Mouse (Mus musculus) limb, embryonic 11.5 days (tissue): Measurements from ENCODE around the gene Fbxl19. TPM values are rescaled to one million over a fixed set of nuclear protein-coding genes. Genes with fewer than 3 reads are reported as not detected.

ENCODE experiments used
- ATAC-seq: fragments of 200-750 bp; cut with Nextera tagmentation; 2 replicates; pipeline ENCODE4 v1.8.0; 2017; ENCODE audit warnings: low read depth; ENCODE audit not compliant: insufficient number of reproducible peaks, low FRiP score, low TSS enrichment
- DNase-seq: peaks from one replicate; pipeline ENCODE4 v3.0.0-alpha.2; 2015; ENCODE audit warnings: low spot score
- H3K27ac ChIP-seq: fragments of 300-500 bp; sonication (generic); replicated peaks from 2 replicates; pipeline ENCODE4 v1.5.1; 2014; ENCODE audit warnings: low read depth, mild to moderate bottlenecking, low read length
- H3K27me3 ChIP-seq: fragments of 300-500 bp; sonication (generic); 2 replicates; pipeline ENCODE4 v1.6.1; 2014; ENCODE audit warnings: mild to moderate bottlenecking, low read length, mixed read lengths; ENCODE audit not compliant: control insufficient read depth, insufficient read depth
- H3K36me3 ChIP-seq: fragments of 300-500 bp; sonication (generic); 2 replicates; pipeline ENCODE4 v1.6.1; 2014; ENCODE audit warnings: mild to moderate bottlenecking, low read length, moderate library complexity, mixed read lengths; ENCODE audit not compliant: control insufficient read depth, insufficient read depth
- H3K4me1 ChIP-seq: fragments of 300-500 bp; sonication (generic); 2 replicates; pipeline ENCODE4 v1.6.1; 2014; ENCODE audit warnings: low read length, mixed read lengths; ENCODE audit not compliant: control insufficient read depth, insufficient read depth
- H3K4me2 ChIP-seq: fragments of 300-500 bp; sonication (generic); 2 replicates; pipeline ENCODE4 v1.6.1; 2014; ENCODE audit warnings: low read depth, mild to moderate bottlenecking, moderate library complexity; ENCODE audit not compliant: severe bottlenecking
- H3K4me3 ChIP-seq: fragments of 300-500 bp; sonication (generic); 2 replicates; pipeline ENCODE4 v1.5.1; 2014; ENCODE audit warnings: low read depth, low read length
- H3K9ac ChIP-seq: fragments of 300-500 bp; sonication (generic); 2 replicates; pipeline ENCODE4 v1.6.1; 2014; ENCODE audit warnings: mild to moderate bottlenecking, low read length
- H3K9me3 ChIP-seq: fragments of 300-500 bp; sonication (generic); 2 replicates; pipeline ENCODE4 v1.6.1; 2016; ENCODE audit warnings: low read length; ENCODE audit not compliant: control insufficient read depth
- WGBS: fragments of 180-500 bp; shearing (Covaris S2); extraction: QIAGEN DNeasy Blood & Tissue Kit; methylation state at CpG from one replicate; pipeline ENCODE4 v1.1.7; 2014; 5-methylcytosine and 5-hydroxymethylcytosine counted together
- polyA plus RNA-seq: library from polyadenylated mRNA; unstranded; fragments of >200 nt; fragmentation: Nextera tagmentation; extraction: Ambion mirVana; gene quantifications from 2 replicates; pipeline ENCODE4 v1.2.1, GENCODE M21; 2014

Fbxl19 gene
- polyA plus RNA-seq, result 9.8 and 10.9 TPM in 2 replicates

GRCm38 (mm10) chr7:127744366-127745045 lies at the start of gene Fbxl19:
Gene Fbxl19 (plus strand): TSS chr7:127744543.
- H3K9ac ChIP-seq, result peak within 1 kb of the TSS; percentile 43
- no peaks in the 10 kb centered on the region for H3K27me3 ChIP-seq
- H3K27ac ChIP-seq, result peak within 1 kb of the TSS; percentile 93
- H3K36me3 ChIP-seq, result peaks cover 12% of the 10 kb centered on the region
- H3K4me1 ChIP-seq, result peaks cover 8% of the 10 kb centered on the region
- 2% methylated on average over 26 of the region's 26 CpGs for WGBS
- ATAC-seq (no peak), DNase-seq (peak; percentile 85)
- H3K4me3 ChIP-seq, result peak within 1 kb of the TSS; percentile 87
- H3K9me3 ChIP-seq, result no peaks in the 10 kb centered on the region
- peak within 1 kb of the TSS; percentile 80 for H3K4me2 ChIP-seq

GRCm38 (mm10) chr7:127698986-127699385 lies 45.4 kb upstream of the Fbxl19 start:
- no peak for DNase-seq
- Histone ChIP-seq H3K4me1 (no peaks in the 10 kb centered on the region), H3K27me3 (no peaks in the 10 kb centered on the region), H3K27ac (no peak overlapping the region), H3K4me2 (no peak overlapping the region), H3K9ac (no peak overlapping the region), H3K4me3 (no peak overlapping the region), H3K36me3 (peaks cover 5% of the 10 kb centered on the region; the same call in 1 of the 2 replicates), H3K9me3 (no peaks in the 10 kb centered on the region)
- 87% methylated on average over 6 of the region's 6 CpGs for WGBS
- no peak for ATAC-seq

GRCm38 (mm10) chr7:127700712-127701331 lies 43.5 kb upstream of the Fbxl19 start:
- H3K9me3 ChIP-seq, result no peaks in the 10 kb centered on the region
- WGBS, result 88% methylated on average over 3 of the region's 3 CpGs
- H3K4me1 ChIP-seq, result no peaks in the 10 kb centered on the region
- DNase-seq, result no peak
- peaks cover 11% of the 10 kb centered on the region for H3K36me3 ChIP-seq
- H3K4me2 ChIP-seq, result no peak overlapping the region
- H3K4me3 ChIP-seq, result no peak overlapping the region
- no peak overlapping the region for H3K27ac ChIP-seq
- no peak overlapping the region for H3K9ac ChIP-seq
- no peaks in the 10 kb centered on the region for H3K27me3 ChIP-seq
- ATAC-seq, result no peak

GRCm38 (mm10) chr7:127703561-127704178 lies 40.7 kb upstream of the Fbxl19 start:
- H3K9ac ChIP-seq, result no peak overlapping the region
- no peak for DNase-seq
- no peak for ATAC-seq
- WGBS, result 94% methylated on average over 8 of the region's 8 CpGs
- peaks cover 8% of the 10 kb centered on the region; the same call in 1 of the 2 replicates for H3K4me1 ChIP-seq
- H3K9me3 ChIP-seq, result no peaks in the 10 kb centered on the region
- no peak overlapping the region for H3K27ac ChIP-seq
- no peak overlapping the region for H3K4me3 ChIP-seq
- peaks cover 15% of the 10 kb centered on the region for H3K36me3 ChIP-seq
- H3K27me3 ChIP-seq, result no peaks in the 10 kb centered on the region
- no peak overlapping the region for H3K4me2 ChIP-seq

GRCm38 (mm10) chr7:127704598-127704997 lies 39.7 kb upstream of the Fbxl19 start:
- 89% methylated on average over 6 of the region's 6 CpGs for WGBS
- Histone ChIP-seq H3K4me2 (no peak overlapping the region), H3K27ac (no peak overlapping the region), H3K27me3 (no peaks in the 10 kb centered on the region), H3K36me3 (peaks cover 15% of the 10 kb centered on the region), H3K9ac (no peak overlapping the region), H3K4me1 (peaks cover 11% of the 10 kb centered on the region; the same call in 1 of the 2 replicates), H3K4me3 (no peak overlapping the region), H3K9me3 (no peaks in the 10 kb centered on the region)
- DNase-seq (no peak), ATAC-seq (no peak)

GRCm38 (mm10) chr7:127705706-127706105 lies 38.6 kb upstream of the Fbxl19 start:
- no peak for DNase-seq

GRCm38 (mm10) chr7:127707045-127707956 lies 37.0 kb upstream of the Fbxl19 start:
- no peaks in the 10 kb centered on the region for H3K27me3 ChIP-seq
- H3K4me3 ChIP-seq, result peak overlapping the region; percentile 68
- 13% methylated on average over 22 of the region's 22 CpGs for WGBS
- peak overlapping the region; percentile 82 for H3K9ac ChIP-seq
- H3K36me3 ChIP-seq, result peaks cover 10% of the 10 kb centered on the region
- H3K27ac ChIP-seq, result peak overlapping the region; percentile 95
- H3K4me2 ChIP-seq, result peak overlapping the region; percentile 86
- H3K9me3 ChIP-seq, result no peaks in the 10 kb centered on the region
- peak; percentile 69 for DNase-seq
- peak; percentile 35; the same call in 1 of the 2 replicates for ATAC-seq
- peaks cover 20% of the 10 kb centered on the region for H3K4me1 ChIP-seq

More at GRCm38 (mm10) chr7:127705706-127706105, 38.6 kb upstream of the Fbxl19 start:
- H3K9ac ChIP-seq, result no peak overlapping the region
- no peaks in the 10 kb centered on the region for H3K9me3 ChIP-seq
- H3K36me3 ChIP-seq, result peaks cover 10% of the 10 kb centered on the region
- WGBS, result 75% methylated on average over 4 of the region's 4 CpGs
- H3K4me1 ChIP-seq, result peaks cover 11% of the 10 kb centered on the region
- no peak for ATAC-seq
- H3K4me2 ChIP-seq, result no peak overlapping the region
- no peaks in the 10 kb centered on the region for H3K27me3 ChIP-seq
- no peak overlapping the region for H3K4me3 ChIP-seq
- H3K27ac ChIP-seq, result no peak overlapping the region

- no peaks in the 10 kb centered on the region for H3K9me3 ChIP-seq
- peaks cover 10% of the 10 kb centered on the region for H3K36me3 ChIP-seq
- peak overlapping the region; percentile 95 for H3K27ac ChIP-seq
- H3K4me3 ChIP-seq, result peak overlapping the region; percentile 68
- ATAC-seq (no peak), DNase-seq (no peak)
- peak overlapping the region; percentile 82 for H3K9ac ChIP-seq
- H3K4me2 ChIP-seq, result peak overlapping the region; percentile 86
- peaks cover 20% of the 10 kb centered on the region for H3K4me1 ChIP-seq
- no peaks in the 10 kb centered on the region for H3K27me3 ChIP-seq
- WGBS, result 2% methylated on average over 5 of the region's 5 CpGs
Measured at GRCm38 (mm10) chr7:127707957-127708206, 36.5 kb upstream of the Fbxl19 start.
